Mouse (Mus musculus) hindbrain, embryonic 13.5 days (tissue): ENCODE measurements around the gene Wdr19. TPM values are rescaled to one million over a fixed set of nuclear protein-coding genes. Genes with fewer than 3 reads are reported as not detected.
"Not testable (repeated sequence)": the region's sequence is repeated elsewhere in the genome, so short reads cannot be mapped to it uniquely, and the experiment has no call there.

Experiments
- ATAC-seq: fragments of 200-750 bp; cut with Nextera tagmentation; 2 replicates; pipeline ENCODE4 v1.8.0; 2017; ENCODE audit warnings: moderate TSS enrichment; ENCODE audit not compliant: low FRiP score
- H3K27ac ChIP-seq: fragments of 300-500 bp; sonication (generic); 2 replicates; pipeline ENCODE4 v1.5.1; 2015; ENCODE audit warnings: inconsistent platforms, mild to moderate bottlenecking, moderate library complexity
- H3K27me3 ChIP-seq: fragments of 300-500 bp; sonication (generic); 2 replicates; pipeline ENCODE4 v1.6.1; 2015; ENCODE audit warnings: mild to moderate bottlenecking, inconsistent platforms
- H3K36me3 ChIP-seq: fragments of 300-500 bp; sonication (generic); 2 replicates; pipeline ENCODE4 v1.6.1; 2015; ENCODE audit warnings: mild to moderate bottlenecking, inconsistent platforms
- H3K4me1 ChIP-seq: fragments of 300-500 bp; sonication (generic); replicated peaks from 2 replicates; pipeline ENCODE4 v1.6.1; 2015; ENCODE audit warnings: inconsistent platforms
- H3K4me2 ChIP-seq: fragments of 300-500 bp; sonication (generic); 2 replicates; pipeline ENCODE4 v1.6.1; 2015; ENCODE audit warnings: inconsistent platforms, mild to moderate bottlenecking, moderate library complexity
- H3K4me3 ChIP-seq: fragments of 300-500 bp; sonication (generic); 2 replicates; pipeline ENCODE4 v1.5.1; 2015; ENCODE audit warnings: mild to moderate bottlenecking, inconsistent platforms
- H3K9ac ChIP-seq: fragments of 300-500 bp; sonication (generic); 2 replicates; pipeline ENCODE4 v1.6.1; 2015; ENCODE audit warnings: mild to moderate bottlenecking, inconsistent platforms
- H3K9me3 ChIP-seq: fragments of 300-500 bp; sonication (generic); 2 replicates; pipeline ENCODE4 v1.6.1; 2016; ENCODE audit warnings: inconsistent platforms
- WGBS: fragments of 180-500 bp; shearing (Covaris S2); methylation state at CpG from one replicate; pipeline ENCODE4 v1.1.7; 2015; 5-methylcytosine and 5-hydroxymethylcytosine counted together
- polyA plus RNA-seq: library from polyadenylated mRNA; unstranded; fragments of >200 nt; fragmentation: Nextera tagmentation; extraction: Ambion mirVana; gene quantifications from 2 replicates; pipeline ENCODE4 v1.2.1, GENCODE M21; 2015

Wdr19 gene
- polyA plus RNA-seq, 1 experiment from 2014 or later, result 12.2 TPM

DNA sequence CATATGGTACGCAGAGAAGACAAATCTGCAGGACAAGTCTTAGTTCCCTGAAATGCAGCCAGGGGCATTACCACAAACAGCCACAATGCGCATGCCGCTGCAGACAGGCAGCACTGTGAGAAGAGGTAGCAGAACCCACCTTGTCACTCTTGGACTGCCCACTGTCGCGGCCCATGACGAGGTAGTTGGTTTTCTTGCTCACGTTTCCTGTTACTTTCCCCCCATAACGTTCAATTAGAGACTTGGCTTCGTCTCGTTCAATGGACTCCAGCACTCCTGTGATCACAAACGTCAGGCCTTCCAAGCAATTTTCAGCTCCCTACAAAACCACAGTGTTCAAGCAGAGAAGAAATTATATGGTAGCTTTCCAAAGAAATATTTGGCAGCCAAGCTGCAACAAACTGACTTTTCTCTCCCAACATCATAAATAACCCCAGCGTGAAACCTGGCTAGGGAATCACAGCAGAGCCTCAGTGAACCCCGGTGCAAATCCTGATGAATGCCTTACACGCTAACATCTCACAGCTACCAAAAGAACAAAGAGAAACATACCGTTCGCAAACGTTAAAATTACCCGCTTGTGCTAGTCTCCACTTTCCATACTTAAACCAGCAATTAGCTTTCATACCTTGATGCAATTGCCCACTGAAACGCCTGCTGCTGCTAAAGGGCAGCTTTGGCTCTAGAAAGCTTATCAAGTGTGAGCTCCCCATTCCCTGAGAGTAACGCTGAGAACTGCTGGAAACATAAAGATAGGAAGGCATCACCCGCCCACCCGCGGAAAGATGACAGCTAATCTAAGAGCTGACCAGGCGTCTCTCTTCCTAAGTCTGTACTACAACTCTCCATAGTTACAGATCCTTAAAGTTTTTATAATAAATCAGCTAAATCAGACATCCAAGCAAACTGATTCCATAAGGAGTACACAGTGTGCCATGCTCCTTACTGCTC lies 88.5 kb downstream of the Wdr19 start:
- Histone ChIP-seq H3K27me3 (no peaks in the 10 kb centered on the region), H3K9me3 (no peaks in the 10 kb centered on the region), H3K4me1 (no peaks in the 10 kb centered on the region), H3K4me2 (no peak overlapping the region), H3K4me3 (no peak overlapping the region), H3K36me3 (peaks cover 39% of the 10 kb centered on the region), H3K27ac (no peak overlapping the region), H3K9ac (no peak overlapping the region)
- no peak for ATAC-seq
- WGBS, result 88% methylated on average over 24 of the region's 24 CpGs

DNA sequence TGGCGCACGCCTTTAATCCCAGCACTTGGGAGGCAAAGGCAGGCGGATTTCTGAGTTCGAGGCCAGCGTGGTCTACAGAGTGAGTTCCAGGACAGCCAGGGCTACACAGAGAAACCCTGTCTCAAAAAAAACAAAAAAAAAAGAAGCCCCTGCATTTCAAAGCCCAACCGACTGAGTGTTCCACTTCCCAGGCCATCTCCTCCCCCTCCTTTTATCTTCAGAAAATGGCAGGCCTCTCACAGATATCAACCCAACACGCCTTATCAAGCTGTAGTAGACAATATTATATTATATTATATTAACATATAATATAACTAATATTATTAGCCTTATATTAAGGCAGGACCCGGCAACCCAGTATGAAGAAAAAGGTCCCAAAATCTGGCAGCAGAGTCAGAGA lies 89.5 kb downstream of the Wdr19 start:
- H3K4me3 ChIP-seq, H3K9me3 ChIP-seq, H3K4me1 ChIP-seq, H3K27me3 ChIP-seq, H3K27ac ChIP-seq, H3K4me2 ChIP-seq, ATAC-seq, H3K9ac ChIP-seq: not testable (repeated sequence)
- WGBS, result 90% methylated on average over 8 of the region's 8 CpGs
- H3K36me3 ChIP-seq, result peaks cover 43% of the 10 kb centered on the region

DNA sequence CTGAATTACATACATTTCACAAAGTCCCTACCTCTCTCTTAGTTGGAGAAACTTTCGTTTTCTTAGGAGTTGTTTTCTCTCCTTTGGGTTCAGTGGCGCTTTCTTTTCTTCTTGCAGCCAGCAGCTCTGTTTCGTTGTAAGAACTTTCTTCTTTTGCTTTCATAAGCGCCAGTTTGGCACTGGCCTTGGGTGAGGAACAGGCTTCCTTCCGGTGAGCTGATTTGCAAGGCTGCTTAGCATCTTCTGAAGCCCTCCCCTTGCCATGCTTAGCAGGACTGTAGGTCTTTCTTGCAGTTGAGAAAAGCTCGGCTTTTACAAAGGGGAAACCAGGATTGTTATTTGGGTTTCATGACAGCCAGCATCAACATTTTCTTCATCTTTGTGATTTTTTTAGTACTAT lies 94.1 kb downstream of the Wdr19 start:
- WGBS, result 92% methylated on average over 6 of the region's 6 CpGs
- ATAC-seq, result no peak
- Histone ChIP-seq H3K9ac (no peak overlapping the region), H3K9me3 (no peaks in the 10 kb centered on the region), H3K4me2 (no peak overlapping the region), H3K27ac (no peak overlapping the region), H3K27me3 (no peaks in the 10 kb centered on the region), H3K4me1 (no peaks in the 10 kb centered on the region), H3K36me3 (peaks cover 27% of the 10 kb centered on the region), H3K4me3 (no peak overlapping the region)

DNA sequence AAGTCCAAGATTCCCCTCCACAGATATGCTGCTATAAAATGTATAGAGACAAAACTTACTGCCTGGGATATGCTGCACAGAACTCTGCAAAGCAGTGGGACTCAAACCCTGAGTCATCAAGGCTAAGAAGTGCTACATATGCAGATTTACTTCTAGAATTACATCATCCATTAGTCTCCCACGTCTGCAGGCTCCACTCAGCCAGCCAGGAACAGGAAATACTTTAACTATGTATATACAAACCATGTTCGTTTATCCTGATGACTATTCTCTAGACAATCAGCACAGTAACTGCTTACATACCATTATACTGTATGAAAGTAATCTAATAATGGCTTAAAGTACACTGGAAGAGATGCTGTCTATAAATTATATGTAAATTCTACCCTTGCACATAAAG lies 94.8 kb downstream of the Wdr19 start:
- ATAC-seq, result no peak
- Histone ChIP-seq H3K36me3 (peaks cover 29% of the 10 kb centered on the region), H3K4me1 (no peaks in the 10 kb centered on the region), H3K9me3 (no peaks in the 10 kb centered on the region), H3K4me3 (no peak overlapping the region), H3K27ac (no peak overlapping the region), H3K4me2 (no peak overlapping the region), H3K27me3 (no peaks in the 10 kb centered on the region), H3K9ac (no peak overlapping the region)
- 64% methylated on average over 2 of the region's 2 CpGs for WGBS

DNA sequence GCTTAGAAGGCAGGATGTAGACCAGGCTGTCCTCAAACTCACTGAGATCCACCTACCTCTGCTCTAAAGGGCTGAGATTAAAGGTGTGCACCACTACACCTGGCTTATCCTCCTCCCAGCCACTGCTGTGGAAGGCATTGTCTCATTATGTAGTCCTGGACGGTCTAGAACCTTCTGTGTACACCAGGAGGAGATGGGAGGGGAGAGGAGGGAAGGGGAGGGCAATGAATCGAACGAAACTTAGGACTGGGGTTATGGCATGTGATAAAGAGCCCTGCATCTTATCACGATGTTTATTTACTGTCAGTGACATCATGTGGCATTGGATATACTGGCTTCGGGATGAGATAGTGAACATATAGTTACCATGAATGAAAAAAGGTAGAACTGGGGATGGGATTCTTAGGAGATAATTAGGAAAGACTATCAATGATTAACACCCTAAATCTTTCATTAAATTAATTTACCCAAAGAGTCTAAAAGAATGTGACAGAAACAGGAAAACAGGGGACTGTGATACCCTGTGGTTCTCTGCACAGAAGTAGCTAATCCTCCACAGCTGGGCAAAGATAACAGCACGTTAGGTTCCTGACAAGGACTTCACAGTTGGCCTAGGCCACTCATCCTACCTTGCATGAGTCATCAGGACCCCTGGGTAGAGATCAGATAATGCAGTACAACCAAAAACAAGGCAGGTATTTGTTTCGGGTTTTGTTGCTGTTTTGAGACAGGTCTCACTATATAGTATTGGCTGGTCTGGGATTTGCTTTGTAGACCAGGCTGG lies 98.9 kb downstream of the Wdr19 start:
- H3K9me3 ChIP-seq, result no peaks in the 10 kb centered on the region
- H3K27me3 ChIP-seq, result no peaks in the 10 kb centered on the region
- H3K4me2 ChIP-seq, result no peak overlapping the region
- H3K27ac ChIP-seq, result no peak overlapping the region
- 92% methylated on average over 7 of the region's 7 CpGs for WGBS
- peaks cover 30% of the 10 kb centered on the region for H3K36me3 ChIP-seq
- no peak overlapping the region for H3K4me3 ChIP-seq
- H3K4me1 ChIP-seq, result no peaks in the 10 kb centered on the region
- no peak overlapping the region for H3K9ac ChIP-seq
- no peak for ATAC-seq

DNA sequence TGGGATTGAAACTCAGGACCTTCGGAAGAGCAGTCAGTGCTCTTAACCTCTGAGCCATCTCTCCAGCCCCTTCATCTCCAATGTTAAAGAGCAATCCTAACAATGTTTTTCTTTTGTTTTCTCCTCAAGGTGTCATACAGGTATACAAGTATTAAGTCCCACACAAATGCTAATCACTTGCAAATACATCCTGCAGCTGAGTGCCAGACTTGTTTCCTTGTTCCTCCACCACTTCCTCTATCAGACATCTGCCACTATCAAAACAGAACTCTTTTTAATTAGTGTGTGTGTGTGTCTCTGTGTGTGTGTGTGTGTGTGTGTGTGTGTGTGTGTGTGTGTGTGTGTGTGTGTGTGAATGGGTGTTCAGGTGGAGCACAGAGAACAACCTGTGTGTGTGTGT lies 100.1 kb downstream of the Wdr19 start:
- 95% methylated on average over 1 of the region's 1 CpGs for WGBS
- not testable (repeated sequence) for H3K9me3 ChIP-seq, H3K4me1 ChIP-seq, H3K4me2 ChIP-seq, H3K27ac ChIP-seq, ATAC-seq, H3K4me3 ChIP-seq, H3K27me3 ChIP-seq, H3K9ac ChIP-seq
- peaks cover 26% of the 10 kb centered on the region for H3K36me3 ChIP-seq

DNA sequence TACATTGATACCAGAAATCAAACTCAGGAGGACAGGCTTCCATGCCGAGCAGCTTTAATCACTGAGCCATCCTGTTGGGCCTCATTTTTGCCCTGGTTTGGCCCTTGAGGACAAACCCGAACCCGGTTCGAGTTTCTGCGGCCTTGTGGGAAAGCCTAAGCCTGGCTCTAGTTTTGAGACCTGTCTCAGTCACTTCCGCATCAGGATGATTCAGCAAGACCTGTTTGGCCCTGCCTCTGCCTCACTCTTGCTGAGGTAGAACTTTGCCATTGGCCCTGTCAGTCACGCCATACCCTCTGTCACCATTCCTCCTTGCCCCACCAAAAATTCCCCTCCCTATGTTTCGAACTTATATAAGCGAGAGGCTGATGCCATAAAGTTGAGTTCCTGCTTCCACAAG lies 100.6 kb downstream of the Wdr19 start:
- Histone ChIP-seq H3K9ac (no peak overlapping the region), H3K4me2 (no peak overlapping the region), H3K9me3 (no peaks in the 10 kb centered on the region), H3K27ac (no peak overlapping the region), H3K4me3 (no peak overlapping the region), H3K36me3 (peaks cover 26% of the 10 kb centered on the region), H3K4me1 (no peaks in the 10 kb centered on the region), H3K27me3 (no peaks in the 10 kb centered on the region)
- no peak for ATAC-seq
- WGBS, result 93% methylated on average over 9 of the region's 9 CpGs

DNA sequence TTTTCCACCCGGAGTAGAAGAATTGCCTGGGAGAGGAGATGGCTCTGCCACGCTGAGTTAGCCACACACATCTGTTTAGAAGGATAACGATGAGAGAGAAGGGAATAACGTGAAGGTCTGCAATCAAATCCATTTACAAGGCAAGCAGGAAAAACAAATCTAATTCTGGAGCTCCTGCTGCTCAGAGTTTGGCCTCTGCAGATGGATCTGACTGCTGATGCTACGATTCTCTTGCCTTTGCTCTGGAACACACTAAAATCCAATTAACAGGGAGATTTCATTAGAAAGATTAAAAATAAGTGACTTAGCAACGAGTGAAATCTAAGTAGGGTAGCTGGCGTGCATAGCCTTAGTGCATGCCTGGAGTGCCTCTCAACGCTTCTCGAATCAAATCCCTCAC lies 106.0 kb downstream of the Wdr19 start:
- H3K27ac ChIP-seq, result no peak overlapping the region

DNA sequence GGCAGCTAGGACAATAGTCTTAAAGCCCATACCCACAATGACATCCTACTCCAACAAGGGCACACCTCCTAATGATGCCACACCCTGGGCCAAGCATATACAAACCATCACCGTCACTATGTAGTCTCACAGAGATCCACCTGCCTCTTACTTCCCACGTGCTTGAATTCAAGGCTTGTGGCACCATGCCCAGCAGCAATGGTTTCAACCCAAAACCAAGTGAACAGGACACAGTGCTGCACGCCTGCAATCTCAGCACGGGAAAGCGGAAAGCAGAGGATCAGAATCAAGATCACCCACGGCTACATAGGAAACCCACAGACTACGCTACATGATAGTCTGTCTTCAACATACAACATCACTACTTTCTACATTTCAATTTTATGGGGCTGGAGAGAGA lies 108.7 kb downstream of the Wdr19 start:
- H3K27me3 ChIP-seq, result no peaks in the 10 kb centered on the region
- no peak overlapping the region for H3K4me2 ChIP-seq
- H3K36me3 ChIP-seq, result peaks cover 26% of the 10 kb centered on the region
- no peak overlapping the region for H3K27ac ChIP-seq
- no peaks in the 10 kb centered on the region for H3K4me1 ChIP-seq
- no peak overlapping the region for H3K9ac ChIP-seq
- no peak for ATAC-seq
- no peak overlapping the region for H3K4me3 ChIP-seq
- WGBS, result 99% methylated on average over 7 of the region's 7 CpGs
- no peaks in the 10 kb centered on the region for H3K9me3 ChIP-seq

More for the DNA sequence above, 106.0 kb downstream of the Wdr19 start:
- Histone ChIP-seq H3K4me2 (no peak overlapping the region), H3K9me3 (no peaks in the 10 kb centered on the region), H3K4me3 (no peak overlapping the region), H3K9ac (no peak overlapping the region), H3K27me3 (no peaks in the 10 kb centered on the region), H3K36me3 (peaks cover 21% of the 10 kb centered on the region), H3K4me1 (no peaks in the 10 kb centered on the region)
- no peak for ATAC-seq
- WGBS, result 84% methylated on average over 9 of the region's 9 CpGs

DNA sequence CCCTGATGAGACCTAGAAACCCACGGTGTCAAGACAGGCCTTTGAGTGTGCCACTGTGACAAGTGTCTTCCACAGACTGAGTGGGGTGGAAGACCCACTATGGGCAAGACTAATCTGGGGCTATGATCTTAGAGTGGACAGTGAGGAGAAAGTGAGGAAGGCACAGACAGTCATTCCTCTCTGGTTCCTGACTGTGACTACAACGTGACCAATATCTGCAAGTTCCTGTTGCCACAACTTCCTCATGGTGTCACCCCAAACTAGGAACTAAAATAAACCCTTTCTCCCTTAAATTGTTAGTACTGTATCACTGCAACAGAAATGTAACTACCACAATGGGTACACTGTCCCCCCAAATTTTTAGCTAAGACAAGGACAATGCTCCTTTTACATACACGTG lies 109.4 kb downstream of the Wdr19 start:
- Histone ChIP-seq H3K27me3 (no peaks in the 10 kb centered on the region), H3K27ac (no peak overlapping the region), H3K36me3 (peaks cover 26% of the 10 kb centered on the region), H3K9me3 (no peaks in the 10 kb centered on the region), H3K4me3 (no peak overlapping the region), H3K9ac (no peak overlapping the region), H3K4me2 (no peak overlapping the region), H3K4me1 (no peaks in the 10 kb centered on the region)
- no peak for ATAC-seq
- WGBS, result 96% methylated on average over 3 of the region's 3 CpGs
